Mouse (Mus musculus) liver, embryonic 14.5 days (tissue): ENCODE measurements around the gene Clca2. TPM values are rescaled to one million over a fixed set of nuclear protein-coding genes. Genes with fewer than 3 reads are reported as not detected.
A peak's percentile ranks its signal among the peaks of the same experiment; 100 is the strongest.

Source experiments
- ATAC-seq: fragments of 200-750 bp; cut with Nextera tagmentation; 2 replicates; pipeline ENCODE4 v1.8.0; 2017; ENCODE audit warnings: moderate number of reproducible peaks, mild to moderate bottlenecking, moderate library complexity; ENCODE audit not compliant: insufficient read depth
- DNase-seq, 3 experiments: peaks; one replicate each; pipeline ENCODE4 v3.0.0-alpha.2; 2012 to 2013; ENCODE audit warnings: low read depth in 3 of 3, low spot score in 3 of 3
- H3K27ac ChIP-seq: fragments of 300-500 bp; sonication (generic); 2 replicates; pipeline ENCODE4 v1.5.1; 2014; ENCODE audit warnings: moderate library complexity, mild to moderate bottlenecking, control low read depth, inconsistent platforms
- H3K27me3 ChIP-seq: fragments of 300-500 bp; sonication (generic); 2 replicates; pipeline ENCODE4 v1.6.1; 2014; ENCODE audit warnings: mild to moderate bottlenecking, low read length, moderate library complexity; ENCODE audit not compliant: control insufficient read depth, insufficient read depth
- H3K36me3 ChIP-seq: fragments of 300-500 bp; sonication (generic); replicated peaks from 2 replicates; pipeline ENCODE4 v1.6.1; 2014; ENCODE audit warnings: low read depth; ENCODE audit not compliant: control insufficient read depth, insufficient read depth
- H3K4me1 ChIP-seq, 2 experiments: fragments of 200-500 bp in 1 of 2; fragments of 300-500 bp in 1 of 2; sonication (generic) in 1 of 2; replicated peaks; 2 replicates each; pipeline ENCODE4 v1.6.1; 2012 to 2014; ENCODE audit warnings: antibody characterized with exemption in 1 of 2, inconsistent platforms in 1 of 2, low read length in 1 of 2; ENCODE audit not compliant: control insufficient read depth in 2 of 2, insufficient read depth in 2 of 2
- H3K4me2 ChIP-seq: fragments of 300-500 bp; sonication (generic); 2 replicates; pipeline ENCODE4 v1.6.1; 2014; ENCODE audit warnings: low read depth, mild to moderate bottlenecking, control low read depth, moderate library complexity
- H3K4me3 ChIP-seq, 2 experiments: fragments of 200-500 bp in 1 of 2; fragments of 300-500 bp in 1 of 2; sonication (generic) in 1 of 2; 2 replicates each; pipeline ENCODE4 v1.5.1; 2012 to 2014; ENCODE audit warnings: low read depth in 2 of 2, low read length in 2 of 2, mild to moderate bottlenecking in 2 of 2, control low read depth in 1 of 2, inconsistent platforms in 1 of 2, moderate library complexity in 1 of 2; ENCODE audit not compliant: insufficient read depth in 1 of 2
- H3K9ac ChIP-seq: fragments of 300-500 bp; sonication (generic); replicated peaks from 2 replicates; pipeline ENCODE4 v1.6.1; 2014; ENCODE audit warnings: mild to moderate bottlenecking, control low read depth, moderate library complexity
- H3K9me3 ChIP-seq: fragments of 300-500 bp; sonication (generic); 2 replicates; pipeline ENCODE4 v1.6.1; 2016; ENCODE audit warnings: low read length, mixed read lengths; ENCODE audit not compliant: control insufficient read depth
- CTCF ChIP-seq: IDR thresholded peaks from 2 replicates; pipeline ENCODE4 v1.5.1; 2016; ENCODE audit warnings: antibody characterized with exemption, low read depth, control low read depth
- EP300 ChIP-seq: IDR thresholded peaks from 2 replicates; pipeline ENCODE4 v1.6.1; 2016; ENCODE audit warnings: antibody characterized with exemption, low read depth
- WGBS: fragments of 180-500 bp; shearing (Covaris S2); extraction: QIAGEN DNeasy Blood & Tissue Kit; methylation state at CpG from one replicate; pipeline ENCODE4 v1.1.7; 2014; ENCODE audit not compliant: insufficient replicate concordance; 5-methylcytosine and 5-hydroxymethylcytosine counted together
- polyA plus RNA-seq, 2 experiments: library from polyadenylated mRNA; depleted of rRNA in 1 of 2; stranded (reverse) in 1 of 2; unstranded in 1 of 2; fragments of >200 nt; fragmentation: Nextera tagmentation in 1 of 2; extraction: Ambion mirVana in 1 of 2; gene quantifications; 2 replicates each; pipeline versions ENCODE4 v1.2.1 to v1.2.3; 2012 to 2014

Clca2 gene
- polyA plus RNA-seq (2012; rRNA removed) (not detected in 2 replicates), polyA plus RNA-seq (2014; fragmentation: Nextera tagmentation; extraction: Ambion mirVana) (not detected in 2 replicates)

GRCm38 (mm10) chr3:145099291-145099690 is at the start of gene Clca2:
Gene Clca2 (minus strand): TSS chr3:145099443.
- no peak for ATAC-seq

GRCm38 (mm10) chr3:145147952-145148351 is 48.7 kb upstream of the Clca2 start:
- no peaks in the 10 kb centered on the region for H3K27me3 ChIP-seq
- no peaks in the 10 kb centered on the region for H3K9me3 ChIP-seq
- DNase-seq (no peak), ATAC-seq (no peak)
- no peak overlapping the region for H3K9ac ChIP-seq
- H3K4me3 ChIP-seq: no peak overlapping the region
- H3K4me1 ChIP-seq: no peaks in the 10 kb centered on the region
- no peaks in the 10 kb centered on the region for H3K36me3 ChIP-seq
- TF ChIP-seq EP300: no peak
- no peak for TF ChIP-seq CTCF
- H3K4me2 ChIP-seq: no peak overlapping the region
- H3K27ac ChIP-seq: no peak overlapping the region

More at GRCm38 (mm10) chr3:145099291-145099690, at the start of gene Clca2:
- H3K4me3 ChIP-seq: no peak within 1 kb of the TSS
- H3K9me3 ChIP-seq: no peaks in the 10 kb centered on the region
- DNase-seq: no peak
- H3K36me3 ChIP-seq: no peaks in the 10 kb centered on the region
- no peaks in the 10 kb centered on the region for H3K27me3 ChIP-seq
- H3K4me1 ChIP-seq: 0 out of 4 replicates have a peak, but pooled peaks cover 0 to 2% of the 10 kb centered on the region in 2 experiments
- no peak within 1 kb of the TSS for H3K4me2 ChIP-seq
- H3K9ac ChIP-seq: no peak within 1 kb of the TSS
- no peak within 1 kb of the TSS for H3K27ac ChIP-seq
- TF ChIP-seq EP300: no peak
- TF ChIP-seq CTCF: no peak
- WGBS: 30% methylated on average over 6 of the region's 6 CpGs

- DNase-seq (no peak), ATAC-seq (no peak)
- no peak overlapping the region for H3K9ac ChIP-seq
- H3K4me2 ChIP-seq: no peak overlapping the region
- no peak overlapping the region for H3K27ac ChIP-seq
- no peaks in the 10 kb centered on the region for H3K4me1 ChIP-seq
- H3K27me3 ChIP-seq: no peaks in the 10 kb centered on the region
- H3K36me3 ChIP-seq: no peaks in the 10 kb centered on the region
- no peak overlapping the region for H3K4me3 ChIP-seq
- no peaks in the 10 kb centered on the region for H3K9me3 ChIP-seq
- TF ChIP-seq CTCF (peak; percentile 16; the same call in 1 of the 2 replicates), EP300 (no peak)
- WGBS: 71% methylated on average over 2 of the region's 2 CpGs
Observed at GRCm38 (mm10) chr3:145147483-145147882, 48.2 kb upstream of the Clca2 start.

- Histone ChIP-seq H3K9me3 (no peaks in the 10 kb centered on the region), H3K27ac (no peak overlapping the region), H3K4me1 (no peaks in the 10 kb centered on the region), H3K27me3 (no peaks in the 10 kb centered on the region), H3K4me3 (no peak overlapping the region), H3K4me2 (no peak overlapping the region), H3K36me3 (no peaks in the 10 kb centered on the region), H3K9ac (no peak overlapping the region)
- no peak for DNase-seq
- TF ChIP-seq CTCF: no peak
- no peak for TF ChIP-seq EP300
- no peak for ATAC-seq
- 79% methylated on average over 9 of the region's 9 CpGs for WGBS
Observed at GRCm38 (mm10) chr3:145146871-145147270, 47.6 kb upstream of the Clca2 start.

- no peak overlapping the region for H3K4me2 ChIP-seq
Observed at GRCm38 (mm10) chr3:145143856-145144255, 44.6 kb upstream of the Clca2 start.

More at GRCm38 (mm10) chr3:145143856-145144255, 44.6 kb upstream of the Clca2 start:
- DNase-seq (no peak), ATAC-seq (no peak)
- no peak overlapping the region for H3K4me3 ChIP-seq
- no peaks in the 10 kb centered on the region for H3K36me3 ChIP-seq
- TF ChIP-seq CTCF (no peak), EP300 (no peak)
- no peak overlapping the region for H3K27ac ChIP-seq
- H3K4me1 ChIP-seq: no peaks in the 10 kb centered on the region
- 83% methylated on average over 10 of the region's 10 CpGs for WGBS
- H3K27me3 ChIP-seq: no peaks in the 10 kb centered on the region
- no peak overlapping the region for H3K9ac ChIP-seq
- no peaks in the 10 kb centered on the region for H3K9me3 ChIP-seq
